Mouse (Mus musculus) C2C12 (cell line): ENCODE measurements around the gene Slc22a14.

Experiments
- CTCF ChIP-seq: IDR thresholded peaks from one replicate; pipeline ENCODE4 v1.5.1; 2011; ENCODE audit not compliant: control insufficient read depth, insufficient read depth, insufficient read length
- FOSL1 ChIP-seq: IDR thresholded peaks from one replicate; pipeline ENCODE4 v1.8.0; 2011; ENCODE audit warnings: mild to moderate bottlenecking, low read length; ENCODE audit not compliant: poor library complexity, insufficient read depth, severe bottlenecking
- MAX ChIP-seq: IDR thresholded peaks from one replicate; pipeline ENCODE4 v1.6.1; 2011; ENCODE audit warnings: mild to moderate bottlenecking, control low read depth
- MYOD1 ChIP-seq: IDR thresholded peaks from one replicate; pipeline ENCODE4 v1.6.1; 2011; ENCODE audit warnings: low read depth; ENCODE audit not compliant: control insufficient read depth, insufficient read length
- USF1 ChIP-seq: IDR thresholded peaks from one replicate; pipeline ENCODE4 v1.6.1; 2011; ENCODE audit warnings: low read depth, mild to moderate bottlenecking, control low read depth, moderate library complexity

GRCm38 (mm10) chr9:119167608-119168007, 197.7 kb downstream of the Slc22a14 start:
- TF ChIP-seq MAX (no peak), CTCF (no peak), USF1 (no peak), MYOD1 (no peak), FOSL1 (no peak)
